Mouse (Mus musculus) kidney, adult 18-20 months (tissue): ENCODE data around the gene Prame.
"Not testable (repeated sequence)": the region's sequence is repeated elsewhere in the genome, so short reads cannot be mapped to it uniquely, and the experiment has no call there.

Source experiments
- DNase-seq: peaks from one replicate; pipeline ENCODE4 v3.0.0; 2021

Prame gene

DNA sequence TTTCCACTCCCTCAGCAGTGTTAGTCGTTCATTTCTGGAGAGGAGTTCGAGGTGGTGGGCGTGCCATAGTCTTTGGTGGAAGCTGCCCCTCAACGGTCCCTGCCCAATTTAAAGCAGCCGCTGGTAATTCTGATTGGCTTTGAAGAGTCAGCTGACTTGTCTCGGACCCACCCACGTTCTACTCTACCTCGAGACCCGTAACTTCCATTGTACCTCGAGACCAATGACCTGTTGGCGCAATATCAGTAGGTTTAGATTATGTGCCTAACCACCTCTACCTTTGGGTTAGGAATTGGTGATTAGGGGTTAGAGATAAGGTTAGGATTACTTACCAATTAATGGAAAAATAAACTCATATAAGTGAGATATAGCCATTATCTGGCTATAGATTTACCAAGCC, at the start of gene Prame:
TSS of gene Prame (minus strand) at position 101 of the 400 bp plus-strand sequence.
- DNase-seq: no peak

DNA sequence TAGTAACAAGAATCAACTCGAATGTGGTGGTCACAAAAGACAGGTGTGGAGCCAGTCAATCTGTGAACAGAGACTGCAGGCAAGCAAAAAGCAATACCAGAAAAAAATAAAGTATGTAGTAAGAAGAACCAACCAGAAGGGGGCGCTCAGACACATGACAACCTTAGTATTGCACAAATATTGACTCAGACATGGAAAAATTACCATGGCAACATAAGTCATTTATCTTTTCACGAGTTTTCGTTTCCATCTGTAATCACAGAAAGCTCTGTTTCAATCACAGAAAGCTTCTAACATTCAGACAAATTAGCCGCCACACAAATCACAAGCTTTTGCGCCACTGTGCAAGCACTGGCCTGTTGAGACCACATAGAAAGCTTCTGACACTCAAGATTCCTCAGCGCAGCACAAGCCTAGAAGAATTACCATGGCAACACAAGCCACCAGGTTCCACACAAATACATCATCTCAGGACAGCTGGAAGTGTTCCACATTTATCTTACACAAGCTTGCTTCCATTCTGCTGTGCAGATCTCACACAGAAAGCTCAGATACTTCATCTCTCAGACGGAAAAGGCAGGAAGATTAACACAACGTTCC, 24.8 kb upstream of the Prame start:
- no peak for DNase-seq

GRCm38 (mm10) chrX:135601298-135602029, 26.0 kb downstream of the Prame start:
- DNase-seq: peak; percentile 11

DNA sequence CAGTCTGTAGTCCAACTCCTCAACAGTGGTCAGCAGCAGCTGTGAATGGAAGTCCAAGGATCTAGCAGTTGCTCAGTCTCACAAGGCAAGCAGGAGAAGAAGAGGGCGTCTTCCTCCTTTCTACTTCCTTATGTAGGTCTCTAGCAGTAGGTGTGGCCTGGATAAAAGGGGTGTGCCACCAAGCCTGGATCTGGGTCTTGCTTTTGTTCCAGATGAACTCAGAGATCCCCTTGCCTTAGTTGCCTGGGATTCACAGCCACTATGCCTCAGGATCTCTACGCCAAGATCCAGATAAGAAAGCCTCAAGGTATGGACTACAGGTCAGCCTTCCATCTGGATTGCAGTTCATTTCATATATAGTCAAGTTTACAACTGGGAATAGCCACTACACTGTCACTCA, 28.8 kb downstream of the Prame start, which contains the start of gene Nxf7:
TSS of gene Nxf7 (minus strand) at position 101 of the 400 bp plus-strand sequence.
- DNase-seq: no peak

GRCm38 (mm10) chrX:135598096-135598495, 29.4 kb downstream of the Prame start:
- DNase-seq: no peak

GRCm38 (mm10) chrX:135576412-135576811, 51.1 kb downstream of the Prame start:
- DNase-seq: no peak

DNA sequence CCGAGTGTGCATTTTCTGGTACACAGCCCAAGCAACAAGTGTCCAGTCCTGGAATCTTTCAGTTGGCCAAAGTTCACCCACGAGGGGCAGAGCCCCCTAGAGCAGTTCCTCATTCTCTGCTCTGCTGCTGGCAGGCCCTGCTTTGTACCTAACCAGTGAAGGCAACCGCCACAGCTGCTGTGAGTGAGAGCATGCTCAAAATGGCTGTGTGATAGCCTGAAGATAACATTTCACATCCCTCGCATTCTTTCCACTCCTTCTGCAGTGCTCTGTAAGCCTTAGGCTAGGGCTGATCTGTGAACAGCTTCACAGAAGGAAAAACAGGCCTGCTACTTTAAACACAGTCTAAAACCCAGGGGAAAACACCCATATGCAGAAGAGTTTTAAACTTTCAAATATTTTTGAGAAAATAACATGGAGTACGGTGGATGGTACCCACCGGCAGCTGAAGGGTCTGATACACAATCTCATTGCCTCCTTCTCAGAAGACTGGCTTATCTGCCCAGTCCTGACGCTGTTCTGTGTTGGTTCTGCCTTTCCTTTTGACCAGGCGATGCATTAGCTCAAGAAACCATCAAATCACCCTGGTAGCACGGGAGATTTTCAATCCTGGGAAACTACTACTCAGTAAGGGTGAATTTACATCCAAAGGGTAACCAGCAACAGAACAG, 52.4 kb downstream of the Prame start:
- not testable (repeated sequence) for DNase-seq

GRCm38 (mm10) chrX:135574261-135574957, 53.1 kb downstream of the Prame start:
- peak; percentile 5 for DNase-seq

- peak; percentile 57 for DNase-seq
Measured at GRCm38 (mm10) chrX:135569467-135569866, 58.0 kb downstream of the Prame start.

DNA sequence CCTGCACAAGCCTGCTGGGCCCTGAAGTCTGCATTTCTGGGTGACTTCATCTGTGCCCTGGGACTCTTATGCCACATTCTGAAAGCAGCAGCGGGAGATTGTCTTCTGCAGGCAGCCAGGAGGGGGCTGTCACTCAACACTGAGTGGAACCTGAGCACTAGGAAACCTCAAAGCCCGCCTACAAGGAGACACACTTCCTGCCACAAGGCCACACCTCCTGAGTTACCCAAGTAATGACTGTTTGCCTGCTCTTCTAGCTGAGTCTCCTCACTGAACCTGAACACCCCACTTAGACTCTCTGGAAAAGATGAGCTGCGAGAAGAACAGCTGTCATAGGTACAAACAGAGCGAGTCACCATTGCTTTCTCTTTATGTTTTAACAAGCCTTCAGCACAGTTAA, 62.6 kb downstream of the Prame start:
- DNase-seq: not testable (repeated sequence)
